Mouse (Mus musculus) lung, postnatal 0 days (tissue): Measurements from ENCODE around the gene Fgf14.

Experiments used
- CTCF ChIP-seq: IDR thresholded peaks from 2 replicates; pipeline ENCODE4 v1.5.1; 2016; ENCODE audit warnings: antibody characterized with exemption, mild to moderate bottlenecking
- EP300 ChIP-seq: IDR thresholded peaks from 2 replicates; pipeline ENCODE4 v1.6.1; 2016; ENCODE audit warnings: antibody characterized with exemption, mild to moderate bottlenecking, control low read depth

DNA sequence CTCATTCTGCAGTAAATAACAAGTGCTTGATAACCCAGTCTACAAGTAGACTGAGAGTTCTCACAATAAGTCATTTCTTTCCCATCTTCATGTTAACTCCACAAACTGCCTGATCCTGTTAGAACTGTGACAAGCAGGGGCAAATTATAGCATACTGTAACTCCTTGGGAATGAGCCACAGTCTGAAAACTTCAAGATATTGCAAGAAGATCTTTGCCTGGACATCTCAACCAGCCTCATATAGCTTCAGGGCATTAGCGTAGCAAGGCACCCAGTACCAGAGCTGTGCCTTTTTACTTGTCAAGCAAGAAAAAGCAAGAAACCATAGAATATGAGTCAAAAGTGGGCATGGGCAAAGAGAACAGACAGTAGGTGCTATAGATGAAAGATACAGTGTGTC lies 188.0 kb downstream of the Fgf14 start:
- no peak for TF ChIP-seq CTCF
- TF ChIP-seq EP300: no peak
